Mouse (Mus musculus) embryonic facial prominence, embryonic 13.5 days (tissue): ENCODE data around the gene Fam180a. TPM values are rescaled to one million over a fixed set of nuclear protein-coding genes. Genes with fewer than 3 reads are reported as not detected.
A peak's percentile ranks its signal among the peaks of the same experiment; 100 is the strongest.

ENCODE experiments used
- ATAC-seq: fragments of 200-750 bp; cut with Nextera tagmentation; 2 replicates; pipeline ENCODE4 v1.8.0; 2017; ENCODE audit warnings: low read depth; ENCODE audit not compliant: insufficient number of reproducible peaks, insufficient read depth, low FRiP score, low TSS enrichment
- H3K27ac ChIP-seq: fragments of 300-500 bp; sonication (generic); 2 replicates; pipeline ENCODE4 v1.5.1; 2015; ENCODE audit warnings: moderate library complexity, mild to moderate bottlenecking, inconsistent platforms
- H3K27me3 ChIP-seq: fragments of 300-500 bp; sonication (generic); 2 replicates; pipeline ENCODE4 v1.6.1; 2015; ENCODE audit warnings: mild to moderate bottlenecking, inconsistent platforms
- H3K36me3 ChIP-seq: fragments of 300-500 bp; sonication (generic); 2 replicates; pipeline ENCODE4 v1.6.1; 2015; ENCODE audit warnings: mild to moderate bottlenecking, inconsistent platforms
- H3K4me1 ChIP-seq: fragments of 300-500 bp; sonication (generic); 2 replicates; pipeline ENCODE4 v1.6.1; 2015; ENCODE audit warnings: inconsistent platforms
- H3K4me2 ChIP-seq: fragments of 300-500 bp; sonication (generic); 2 replicates; pipeline ENCODE4 v1.6.1; 2015; ENCODE audit warnings: moderate library complexity, mild to moderate bottlenecking, inconsistent platforms
- H3K4me3 ChIP-seq: fragments of 300-500 bp; sonication (generic); 2 replicates; pipeline ENCODE4 v1.5.1; 2015; ENCODE audit warnings: mild to moderate bottlenecking, inconsistent platforms
- H3K9ac ChIP-seq: fragments of 300-500 bp; sonication (generic); 2 replicates; pipeline ENCODE4 v1.6.1; 2015; ENCODE audit warnings: mild to moderate bottlenecking, inconsistent platforms
- H3K9me3 ChIP-seq: fragments of 300-500 bp; sonication (generic); 2 replicates; pipeline ENCODE4 v1.6.1; 2016; ENCODE audit warnings: inconsistent platforms
- WGBS: fragments of 180-500 bp; shearing (Covaris S2); methylation state at CpG from one replicate; pipeline ENCODE4 v1.1.7; 2015; ENCODE audit warnings: mixed read lengths; 5-methylcytosine and 5-hydroxymethylcytosine counted together
- polyA plus RNA-seq: library from polyadenylated mRNA; unstranded; fragments of >200 nt; fragmentation: Nextera tagmentation; extraction: Ambion mirVana; gene quantifications from 2 replicates; pipeline ENCODE4 v1.2.1, GENCODE M21; 2015

The Fam180a gene
- polyA plus RNA-seq, 1 experiment from 2014 or later: 1.5 TPM

DNA sequence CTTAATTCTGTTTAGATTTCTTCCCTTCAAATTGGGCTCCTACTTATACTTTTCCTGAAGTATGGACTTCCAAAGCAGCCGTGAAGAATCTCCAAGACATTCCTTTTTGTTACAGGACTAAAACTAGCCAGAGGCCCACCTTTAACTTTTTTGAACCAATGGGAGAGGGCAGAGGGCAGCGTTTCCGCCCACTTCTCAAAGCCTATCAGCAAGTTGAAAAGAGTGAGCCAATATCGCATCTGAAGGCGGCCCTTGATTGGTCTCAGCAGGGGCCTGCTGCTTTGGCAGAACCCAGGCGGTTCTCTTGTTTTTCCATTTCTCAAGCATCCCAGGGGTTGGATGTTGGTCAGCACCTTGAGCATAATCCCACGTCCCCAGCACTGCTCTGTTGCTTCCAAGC lies 17.9 kb downstream of the Fam180a start, which contains the start of gene Slc13a4:
Gene Slc13a4 (minus strand): TSS at position 95 of the 400 bp plus-strand sequence.
- 38% methylated on average over 7 of the region's 7 CpGs for WGBS

DNA sequence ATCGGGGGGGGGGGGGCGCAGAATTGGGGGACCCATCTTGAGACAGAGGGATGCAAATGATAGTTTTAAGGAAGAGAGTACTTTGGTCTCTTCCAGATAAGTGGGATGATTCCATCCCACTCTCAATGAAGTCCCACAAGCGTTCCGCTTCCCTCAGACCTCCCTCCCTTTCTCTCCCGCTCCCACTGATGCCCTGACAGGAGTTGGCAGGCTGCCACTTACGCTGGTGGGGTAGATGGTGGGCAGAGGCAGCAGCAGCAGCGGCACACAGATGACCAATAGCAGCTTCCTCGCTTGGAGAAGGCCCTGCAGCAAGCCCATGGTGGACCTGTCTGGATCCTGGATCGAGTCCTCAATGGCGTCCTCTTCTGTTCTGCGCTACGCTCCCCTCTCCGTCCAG lies 18.8 kb downstream of the Fam180a start:
- no peak overlapping the region for H3K9ac ChIP-seq
- 78% methylated on average over 13 of the region's 13 CpGs for WGBS
- H3K36me3 ChIP-seq: no peaks in the 10 kb centered on the region
- no peak for ATAC-seq
- H3K9me3 ChIP-seq: no peaks in the 10 kb centered on the region
- H3K27ac ChIP-seq: no peak overlapping the region
- H3K4me3 ChIP-seq: no peak overlapping the region
- H3K27me3 ChIP-seq: no peaks in the 10 kb centered on the region
- no peak overlapping the region for H3K4me2 ChIP-seq
- no peaks in the 10 kb centered on the region for H3K4me1 ChIP-seq

More for the DNA sequence above, 17.9 kb downstream of the Fam180a start, which contains the start of gene Slc13a4:
- ATAC-seq: no peak
- H3K27ac ChIP-seq: no peak within 1 kb of the TSS
- H3K9me3 ChIP-seq: no peaks in the 10 kb centered on the region
- no peak within 1 kb of the TSS for H3K9ac ChIP-seq
- H3K36me3 ChIP-seq: no peaks in the 10 kb centered on the region
- H3K4me2 ChIP-seq: no peak within 1 kb of the TSS
- no peaks in the 10 kb centered on the region for H3K4me1 ChIP-seq
- H3K4me3 ChIP-seq: no peak within 1 kb of the TSS
- no peaks in the 10 kb centered on the region for H3K27me3 ChIP-seq

DNA sequence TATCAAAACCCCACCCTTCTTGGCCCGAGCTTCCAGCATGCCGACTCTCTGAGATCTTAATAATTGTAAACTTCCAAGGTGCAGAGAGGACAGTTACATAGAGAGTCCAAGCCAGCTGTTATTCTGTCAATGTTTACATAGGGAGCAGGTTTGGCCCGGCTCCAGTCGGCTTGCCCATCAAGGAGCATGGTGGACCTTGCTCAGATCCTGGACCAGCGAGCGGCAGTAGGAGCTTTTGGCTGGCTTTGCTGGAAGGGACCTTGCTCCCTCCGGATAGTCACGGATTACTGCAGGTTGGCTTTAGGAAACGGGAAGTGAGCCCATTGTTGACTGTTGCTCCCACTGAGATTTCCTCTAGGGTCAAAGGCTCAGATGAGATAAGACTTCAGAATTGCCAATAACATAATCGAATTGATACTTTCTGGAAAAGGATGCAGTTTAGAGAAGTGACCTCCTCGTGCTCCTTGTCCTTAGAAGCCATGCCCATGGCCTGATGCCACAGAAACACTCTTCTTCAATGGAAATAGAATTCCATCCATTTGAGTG lies 22.5 kb downstream of the Fam180a start:
- Histone ChIP-seq H3K9ac (no peak overlapping the region), H3K27ac (no peak overlapping the region), H3K9me3 (no peaks in the 10 kb centered on the region), H3K4me2 (no peak overlapping the region), H3K4me3 (no peak overlapping the region), H3K4me1 (no peaks in the 10 kb centered on the region), H3K27me3 (no peaks in the 10 kb centered on the region), H3K36me3 (no peaks in the 10 kb centered on the region)
- no peak for ATAC-seq
- WGBS: 85% methylated on average over 11 of the region's 11 CpGs

DNA sequence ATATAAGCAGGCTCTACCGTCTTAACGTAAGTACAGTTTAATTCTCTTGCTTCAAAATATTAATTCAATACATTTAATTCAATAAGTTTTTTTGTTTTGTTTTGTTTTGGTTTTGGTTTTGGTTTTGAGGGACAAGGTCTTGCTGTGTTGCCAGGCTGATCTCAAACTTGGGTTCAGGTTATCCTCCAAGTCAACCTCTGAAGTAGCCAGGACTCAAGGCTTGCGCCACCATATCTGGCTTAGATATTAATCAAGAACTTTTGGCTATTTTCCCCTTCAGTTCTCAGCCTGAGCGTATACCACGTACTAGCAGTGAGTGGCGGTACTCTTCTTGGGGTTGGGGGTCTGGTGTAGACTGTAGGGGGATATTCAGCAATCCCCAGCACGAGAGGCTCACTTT lies 23.4 kb downstream of the Fam180a start:
- Histone ChIP-seq H3K27me3 (no peaks in the 10 kb centered on the region), H3K9me3 (no peaks in the 10 kb centered on the region), H3K9ac (no peak overlapping the region), H3K27ac (no peak overlapping the region), H3K4me2 (no peak overlapping the region), H3K4me1 (no peaks in the 10 kb centered on the region), H3K4me3 (no peak overlapping the region), H3K36me3 (no peaks in the 10 kb centered on the region)
- ATAC-seq: no peak
- WGBS: 92% methylated on average over 7 of the region's 7 CpGs

DNA sequence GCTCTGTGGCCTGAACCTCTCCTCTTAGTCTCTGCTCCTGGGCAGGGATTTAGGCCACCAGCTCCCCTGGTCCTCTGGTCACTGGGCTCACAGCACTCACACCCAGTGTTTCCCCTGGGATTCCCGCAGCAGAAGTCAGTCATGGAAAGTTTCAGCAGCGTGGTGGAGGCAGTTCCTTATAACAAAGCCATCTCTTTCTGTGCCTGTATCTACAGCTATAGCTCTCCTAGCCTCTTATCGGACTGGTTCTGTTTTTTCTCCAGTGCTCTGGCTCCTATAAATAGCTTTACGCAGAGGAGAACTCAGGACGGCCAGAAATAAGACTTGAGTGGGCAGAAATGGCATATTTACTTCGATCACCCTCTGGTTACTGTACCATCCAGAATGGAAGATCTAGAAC lies 27.6 kb downstream of the Fam180a start:
- ATAC-seq: no peak
- Histone ChIP-seq H3K27me3 (no peaks in the 10 kb centered on the region), H3K27ac (no peak overlapping the region), H3K4me3 (no peak overlapping the region), H3K4me1 (no peaks in the 10 kb centered on the region), H3K36me3 (no peaks in the 10 kb centered on the region), H3K9me3 (no peaks in the 10 kb centered on the region), H3K9ac (no peak overlapping the region), H3K4me2 (no peak overlapping the region)
- 89% methylated on average over 6 of the region's 6 CpGs for WGBS

DNA sequence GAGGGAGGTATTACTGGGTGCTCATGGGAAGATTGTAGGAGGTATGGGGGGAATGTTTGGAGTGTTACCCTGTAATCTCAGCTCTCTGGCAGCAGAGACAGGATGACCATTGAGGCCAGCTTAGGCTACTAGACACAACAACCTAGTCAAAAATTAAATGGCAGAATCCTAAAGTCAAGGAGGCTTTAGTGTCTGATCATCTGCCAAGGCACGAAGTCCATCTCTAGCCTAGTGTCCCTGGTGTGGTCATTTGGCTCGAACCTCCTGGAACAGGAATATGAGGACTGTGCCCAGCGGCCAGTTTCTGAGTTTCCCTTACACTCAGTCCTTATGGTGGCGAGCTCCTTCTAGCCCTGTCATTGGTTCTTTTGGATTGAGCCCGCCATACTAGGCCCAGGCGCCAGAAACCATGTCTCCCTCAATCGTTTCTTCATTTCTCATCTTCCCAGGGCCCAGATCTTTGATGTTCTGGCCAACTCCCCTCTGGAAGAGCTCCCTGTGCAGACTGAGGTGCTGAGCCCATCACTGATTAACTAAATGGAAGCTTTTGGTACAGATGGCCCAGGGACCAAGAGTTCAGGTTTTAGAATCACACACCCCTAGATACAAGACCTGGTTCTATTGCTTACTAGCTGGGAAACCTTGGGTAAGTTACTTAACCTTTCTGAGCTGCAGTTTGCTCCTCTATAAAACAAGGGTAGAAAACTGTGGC lies 28.3 kb downstream of the Fam180a start:
- no peaks in the 10 kb centered on the region for H3K4me1 ChIP-seq
- no peak overlapping the region for H3K9ac ChIP-seq
- 94% methylated on average over 7 of the region's 7 CpGs for WGBS
- no peak for ATAC-seq
- H3K9me3 ChIP-seq: no peaks in the 10 kb centered on the region
- H3K36me3 ChIP-seq: no peaks in the 10 kb centered on the region
- H3K27ac ChIP-seq: no peak overlapping the region
- no peak overlapping the region for H3K4me2 ChIP-seq
- H3K27me3 ChIP-seq: no peaks in the 10 kb centered on the region
- no peak overlapping the region for H3K4me3 ChIP-seq

DNA sequence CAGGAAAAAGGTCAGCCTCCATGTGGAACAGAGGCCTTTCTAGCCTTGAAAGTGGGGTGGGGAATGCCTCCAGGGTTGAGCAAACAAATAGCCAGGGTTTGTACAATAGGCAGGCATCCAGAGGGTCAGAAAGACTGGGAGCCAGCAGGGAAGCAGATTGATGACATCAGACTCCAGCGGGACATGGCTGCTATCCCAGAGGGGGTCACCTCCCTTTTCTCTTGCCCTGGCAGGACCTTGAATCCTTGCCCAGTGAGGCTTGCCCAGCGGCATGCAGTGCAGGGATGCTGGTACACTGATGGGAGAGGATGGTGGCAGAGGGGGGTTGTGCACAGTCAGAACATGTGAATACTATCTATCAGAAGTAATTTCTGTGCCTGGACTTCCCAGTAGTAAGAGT lies 28.9 kb downstream of the Fam180a start:
- Histone ChIP-seq H3K4me2 (no peak overlapping the region), H3K27me3 (no peaks in the 10 kb centered on the region), H3K9ac (no peak overlapping the region), H3K9me3 (no peaks in the 10 kb centered on the region), H3K4me3 (no peak overlapping the region), H3K36me3 (no peaks in the 10 kb centered on the region), H3K27ac (no peak overlapping the region), H3K4me1 (no peaks in the 10 kb centered on the region)
- 62% methylated on average over 2 of the region's 2 CpGs for WGBS
- no peak for ATAC-seq

DNA sequence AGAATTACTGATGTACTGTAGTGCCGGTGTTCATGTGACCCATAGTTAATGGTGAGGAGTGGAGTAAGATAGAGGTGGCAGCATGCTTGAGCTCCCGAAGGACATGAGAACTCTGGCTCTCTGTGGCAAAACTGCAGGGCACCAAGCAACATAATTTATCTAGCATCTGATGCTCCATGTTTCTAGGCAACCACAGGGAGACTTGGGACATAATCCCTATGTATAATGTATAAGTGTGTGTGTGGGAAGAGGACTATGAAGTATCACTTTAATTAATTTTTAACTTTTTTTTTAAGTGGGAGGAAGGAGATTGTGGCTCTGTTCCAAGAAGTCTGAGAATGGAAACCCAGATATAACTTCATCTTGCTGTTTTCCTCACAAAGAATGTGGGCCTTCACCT lies 31.0 kb downstream of the Fam180a start:
- no peak overlapping the region for H3K4me2 ChIP-seq
- no peak for ATAC-seq
- no peaks in the 10 kb centered on the region for H3K36me3 ChIP-seq
- no peaks in the 10 kb centered on the region for H3K9me3 ChIP-seq
- WGBS: 90% methylated on average over 2 of the region's 2 CpGs
- no peaks in the 10 kb centered on the region for H3K4me1 ChIP-seq
- H3K4me3 ChIP-seq: no peak overlapping the region
- H3K9ac ChIP-seq: no peak overlapping the region
- no peaks in the 10 kb centered on the region for H3K27me3 ChIP-seq
- H3K27ac ChIP-seq: no peak overlapping the region

DNA sequence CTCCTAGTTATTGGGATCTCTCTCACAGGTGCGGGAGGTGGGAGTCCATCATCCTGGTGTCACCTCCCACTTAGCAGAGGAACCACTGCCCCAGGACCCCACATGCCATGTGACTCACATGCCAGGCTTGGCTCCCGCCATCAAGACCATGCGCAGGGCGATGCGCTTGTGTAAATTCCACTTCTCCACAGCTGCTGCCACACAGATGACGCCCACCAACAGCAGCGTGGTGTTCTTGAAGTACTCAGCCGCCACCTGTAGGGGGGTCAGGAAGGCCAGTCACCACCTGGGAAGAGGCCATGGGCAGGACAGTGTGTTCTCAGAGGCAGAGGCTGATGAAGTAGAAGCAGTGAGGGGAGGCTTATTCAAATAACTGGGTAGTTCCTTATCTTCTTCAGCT lies 36.3 kb downstream of the Fam180a start:
- H3K36me3 ChIP-seq: no peaks in the 10 kb centered on the region
- no peak overlapping the region for H3K27ac ChIP-seq
- H3K9me3 ChIP-seq: no peaks in the 10 kb centered on the region
- H3K4me3 ChIP-seq: no peak overlapping the region
- WGBS: 90% methylated on average over 8 of the region's 8 CpGs
- H3K27me3 ChIP-seq: no peaks in the 10 kb centered on the region
- H3K9ac ChIP-seq: no peak overlapping the region
- no peak for ATAC-seq
- H3K4me2 ChIP-seq: no peak overlapping the region
- H3K4me1 ChIP-seq: peaks cover 18% of the 10 kb centered on the region

DNA sequence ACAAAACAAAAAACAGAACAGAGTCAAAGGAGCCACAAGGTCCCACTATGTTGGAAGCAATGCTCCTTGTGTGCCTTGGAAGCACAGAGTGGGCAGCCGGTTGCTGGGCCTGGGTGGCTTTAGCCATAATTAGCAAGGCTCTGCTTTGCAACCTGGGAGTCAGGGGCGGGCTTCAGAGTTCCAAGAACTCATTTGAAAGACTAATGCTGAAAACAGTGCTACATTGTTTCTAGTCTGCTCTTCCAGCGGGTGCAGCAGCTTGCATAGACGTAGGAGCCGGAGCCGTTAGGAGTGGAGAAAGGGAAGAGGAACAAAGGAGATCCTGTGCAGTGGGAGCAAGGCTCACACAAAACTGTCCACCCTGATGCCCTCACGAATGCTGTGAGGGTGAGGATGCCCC lies 37.0 kb downstream of the Fam180a start:
- WGBS: 27% methylated on average over 7 of the region's 7 CpGs

DNA sequence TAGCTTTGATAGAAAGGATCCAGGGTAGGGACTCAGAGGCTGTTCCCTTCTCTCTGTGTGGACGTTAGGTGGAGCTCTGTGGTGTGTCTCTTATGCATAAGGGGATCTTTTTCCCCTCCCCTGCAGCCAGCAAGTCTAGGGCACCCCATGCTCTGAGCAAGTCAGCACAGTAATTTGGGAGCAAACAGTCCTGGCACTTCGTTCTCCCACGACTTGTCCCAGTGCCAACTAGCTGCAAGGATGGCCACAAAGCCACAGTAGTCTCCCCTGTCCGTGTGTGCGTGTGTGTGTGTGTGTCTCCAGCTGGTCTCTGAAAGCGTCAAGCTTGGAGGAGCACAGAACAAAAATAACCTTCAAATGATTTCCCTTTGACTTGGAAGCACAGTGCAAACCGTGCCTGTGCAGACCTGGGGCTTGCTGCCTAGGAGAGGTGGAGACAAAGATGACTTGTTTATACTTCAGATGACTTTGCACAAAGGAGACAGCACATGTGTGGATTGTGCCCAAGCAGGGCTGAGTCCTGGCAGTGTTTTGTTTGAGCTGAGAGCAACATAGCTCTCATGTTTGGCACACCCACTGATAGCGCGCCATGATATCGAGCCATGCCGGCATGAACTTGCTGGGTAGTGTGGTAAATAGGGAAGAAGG lies 37.7 kb downstream of the Fam180a start:
- H3K36me3 ChIP-seq: no peaks in the 10 kb centered on the region
- no peaks in the 10 kb centered on the region for H3K27me3 ChIP-seq
- no peak overlapping the region for H3K9ac ChIP-seq
- no peaks in the 10 kb centered on the region for H3K9me3 ChIP-seq
- H3K4me3 ChIP-seq: no peak overlapping the region
- 0 out of 2 replicates have a peak overlapping the region, but pooled peaks have one; percentile 9 for H3K4me2 ChIP-seq
- WGBS: 62% methylated on average over 11 of the region's 11 CpGs
- peak overlapping the region; percentile 64 for H3K27ac ChIP-seq
- peak; percentile 69; the same call in 1 of the 2 replicates for ATAC-seq
- H3K4me1 ChIP-seq: peaks cover 18% of the 10 kb centered on the region

More for the DNA sequence above, 37.0 kb downstream of the Fam180a start:
- H3K9me3 ChIP-seq: no peaks in the 10 kb centered on the region
- no peak overlapping the region for H3K4me2 ChIP-seq
- H3K9ac ChIP-seq: no peak overlapping the region
- H3K27ac ChIP-seq: peak overlapping the region; percentile 64
- no peaks in the 10 kb centered on the region for H3K27me3 ChIP-seq
- H3K4me3 ChIP-seq: no peak overlapping the region
- H3K36me3 ChIP-seq: no peaks in the 10 kb centered on the region
- ATAC-seq: no peak
- peaks cover 18% of the 10 kb centered on the region for H3K4me1 ChIP-seq

DNA sequence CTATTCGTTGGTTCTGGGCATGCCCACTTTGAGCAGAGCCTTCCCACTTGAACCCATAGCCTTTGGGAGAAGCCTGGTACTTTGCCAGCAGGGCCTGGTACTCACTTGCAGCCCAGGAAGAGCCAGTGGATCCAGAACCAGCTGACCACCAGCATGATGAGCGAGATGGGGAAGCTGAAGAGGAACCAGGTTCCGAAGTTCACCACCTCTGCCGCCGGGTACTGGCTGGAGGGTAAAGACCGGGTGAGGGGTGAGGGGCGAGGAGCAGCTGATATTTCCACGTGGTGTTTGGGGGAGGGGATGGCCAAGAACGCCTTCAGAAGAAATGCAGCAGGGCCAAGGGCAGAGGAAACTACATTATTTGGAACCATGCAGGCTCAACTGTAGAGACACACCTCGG lies 46.6 kb downstream of the Fam180a start:
- 81% methylated on average over 10 of the region's 10 CpGs for WGBS

More for the DNA sequence above, 46.6 kb downstream of the Fam180a start:
- H3K4me3 ChIP-seq: no peak overlapping the region
- H3K4me2 ChIP-seq: no peak overlapping the region
- no peak overlapping the region for H3K27ac ChIP-seq
- ATAC-seq: no peak
- H3K9ac ChIP-seq: no peak overlapping the region
- H3K27me3 ChIP-seq: no peaks in the 10 kb centered on the region
- H3K4me1 ChIP-seq: peaks cover 4% of the 10 kb centered on the region
- no peaks in the 10 kb centered on the region for H3K36me3 ChIP-seq
- H3K9me3 ChIP-seq: no peaks in the 10 kb centered on the region
